Mouse (Mus musculus): ENCODE measurements around the gene Tcf7l2.

DNA sequence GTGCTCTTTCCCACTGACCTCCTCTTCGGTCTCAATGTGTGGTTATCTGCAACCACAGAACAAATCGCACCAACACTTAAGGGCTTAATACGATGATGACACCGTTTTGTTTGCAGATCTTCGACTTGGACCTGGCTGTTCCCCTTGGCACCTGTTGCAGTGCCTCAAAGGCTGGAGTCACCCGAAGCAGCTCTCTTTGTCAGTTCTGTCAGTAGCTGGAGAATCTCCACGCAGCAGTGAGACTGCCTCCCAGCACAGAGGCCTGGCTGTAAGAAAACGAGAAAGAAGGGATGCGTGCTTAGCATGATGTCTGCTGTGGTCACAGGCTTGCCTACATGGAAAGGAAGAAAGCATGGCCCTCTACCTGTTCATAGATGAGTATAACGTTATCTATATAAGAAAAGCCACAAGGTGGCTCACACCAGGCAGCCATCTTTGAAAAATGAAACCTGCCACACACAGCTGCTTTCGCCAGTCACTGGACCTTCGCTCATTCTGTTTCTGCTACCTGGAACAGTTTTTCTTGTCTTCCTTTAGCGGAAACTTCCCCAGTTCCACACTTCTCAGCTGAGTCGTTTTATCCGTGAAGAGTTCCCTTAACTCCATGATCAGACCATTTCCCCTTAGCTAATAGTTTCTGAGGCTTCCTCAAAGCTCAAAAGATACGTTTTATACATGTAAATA is 21.1 kb upstream of the Tcf7l2 start:
- TF ChIP-seq CTCF (IDR thresholded peaks at IDR 0.05; ENCODE audit: low read depth, low read length) (no peak), POLR2A (IDR thresholded peaks at IDR 0.05; ENCODE audit: extremely low read depth, insufficient read depth, low read length) (no peak)

All from liver, adult 2 months (tissue).